Mouse (Mus musculus) left cerebral cortex, postnatal 10 days (tissue): ENCODE measurements at regions not wholly inside any gene's neighbourhood (a gene's known extent, or its start where the extent isn't known, plus 50 kb on each side); places are given as distances from the start of the nearest gene placed in this dataset.

Experiments
- DNase-seq, 2 experiments: peaks; one replicate each; pipeline ENCODE4 v3.0.0; 2021 to 2022; ENCODE audit warnings: low spot score in 2 of 2, mixed read lengths in 1 of 2; ENCODE audit errors: extremely low spot score in 1 of 2
- intact Hi-C: fragments of 180-260 bp; cut with DNase I; formaldehyde crosslinking; loops from one replicate; pipeline ENCODE4 v1.15.1; 2025

DNA sequence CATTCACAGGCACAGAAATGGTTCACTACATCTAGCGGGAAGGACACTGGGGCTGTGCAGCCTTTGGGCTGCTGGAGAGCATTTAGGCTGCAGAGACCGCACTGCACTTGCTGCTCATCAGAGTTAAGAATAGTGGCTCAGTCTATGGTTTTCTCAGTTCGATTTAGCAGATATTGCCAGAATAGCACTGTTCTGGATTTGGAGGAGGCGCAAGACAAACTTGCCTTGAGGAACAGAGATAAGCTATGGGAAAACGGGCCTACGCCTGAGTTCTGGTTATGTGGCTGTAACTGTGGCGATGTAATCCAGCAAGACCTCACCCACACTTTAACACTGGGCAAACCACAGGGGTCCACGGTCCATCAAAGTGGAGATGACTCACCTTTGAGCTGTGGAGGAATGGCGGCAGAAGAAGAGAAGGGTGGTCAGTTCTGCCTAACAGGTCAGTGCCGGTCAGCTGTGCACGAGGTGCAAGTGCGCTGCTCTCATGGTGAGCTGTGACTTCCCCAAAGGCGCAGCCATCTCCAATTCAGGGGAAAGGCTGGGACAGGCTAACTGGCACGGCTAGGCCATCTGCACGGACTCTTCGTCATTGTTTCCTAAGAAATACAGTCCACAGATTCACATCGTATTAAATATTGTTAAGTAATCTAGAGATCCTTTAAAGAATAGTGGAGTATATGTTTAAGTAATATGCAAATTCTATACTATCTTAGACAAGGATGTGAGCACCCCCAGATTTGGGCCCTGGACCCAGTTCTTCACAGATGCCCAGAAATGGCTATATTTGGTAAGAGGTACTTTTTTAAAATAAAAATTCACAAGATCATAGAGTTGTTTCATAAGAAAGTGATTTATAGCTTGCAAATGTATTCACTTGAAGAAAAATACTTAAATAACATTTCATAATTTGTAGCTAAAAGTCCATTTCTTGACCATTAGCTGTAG, 118.7 kb upstream of the Sgk1 start:
- intact Hi-C loops, result loop anchor here (10.0 kb wide), 1 partner anchor 298 kb away; no protein-coding TSS in a partner anchor
- DNase-seq, result no peak

DNA sequence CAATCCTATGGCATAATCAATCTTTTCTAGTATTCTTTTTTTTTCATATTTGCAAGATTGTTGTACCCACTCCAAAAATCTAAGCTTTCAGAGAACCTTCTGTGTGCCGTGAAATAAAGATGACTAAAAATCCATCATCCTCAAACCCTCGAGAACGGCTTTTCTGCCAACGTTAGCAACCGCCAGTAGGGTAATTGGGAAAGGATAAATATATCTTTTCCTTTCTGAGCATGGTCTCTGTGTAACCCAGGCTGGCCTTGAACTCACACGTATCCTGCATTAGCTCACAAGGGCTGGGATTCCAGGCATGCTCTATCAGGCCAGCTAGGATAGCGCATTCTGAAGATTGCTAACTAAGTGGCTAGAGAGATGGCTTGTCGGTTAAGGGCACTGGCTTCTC, 117.9 kb upstream of the Sgk1 start:
- intact Hi-C loops, result loop anchor here (10.0 kb wide), 1 partner anchor 299 kb away; no protein-coding TSS in a partner anchor
- peak in 1 of 2 experiments; percentile 33 for DNase-seq

- intact Hi-C loops, result loop anchor here (10.0 kb wide), 1 partner anchor 300 kb away; no protein-coding TSS in a partner anchor
These were observed 117.1 kb upstream of the Sgk1 start for GRCm38 (mm10) chr10:21764891-21765290.

DNA sequence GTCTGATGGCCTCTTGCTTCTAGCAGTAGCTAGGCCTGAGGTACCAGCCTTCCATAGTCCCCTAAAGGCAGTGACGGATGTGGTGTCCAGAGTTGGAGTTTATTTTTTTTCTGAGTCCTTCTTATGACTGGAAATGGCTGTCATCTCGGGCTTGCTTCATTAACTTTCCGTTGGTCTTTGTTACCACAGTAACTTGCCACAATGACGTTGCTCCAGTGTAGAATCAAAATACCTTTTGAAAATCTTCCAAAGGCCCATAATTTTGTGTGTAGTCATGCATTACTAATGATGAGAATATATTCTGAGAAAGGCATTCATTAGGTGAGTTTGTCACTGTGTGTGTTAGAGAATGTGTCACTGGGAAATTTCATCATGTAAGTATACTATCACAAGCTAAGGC, 108.4 kb upstream of the Sgk1 start:
- intact Hi-C loops, result no loop called here
- DNase-seq, result no peak

More at GRCm38 (mm10) chr10:21764891-21765290, 117.1 kb upstream of the Sgk1 start:
- DNase-seq, result no peak

DNA sequence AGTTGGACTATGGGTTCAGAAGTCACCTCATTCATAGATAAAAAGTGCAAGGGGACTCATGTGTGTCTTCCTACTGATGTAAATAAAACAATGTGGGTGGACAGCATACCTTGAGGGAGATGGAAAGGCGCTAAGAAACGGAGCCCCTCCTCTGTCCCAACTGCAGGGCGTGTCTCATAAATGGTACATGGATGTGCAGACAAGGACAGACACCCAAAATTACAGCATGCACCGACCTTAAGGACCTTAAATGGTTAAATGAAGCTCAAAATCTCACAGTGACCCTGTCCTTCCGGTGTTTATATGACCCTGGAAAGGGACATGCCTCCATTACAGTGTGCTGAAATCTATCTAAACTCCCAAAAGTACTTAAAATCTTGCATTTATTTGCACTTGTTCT, 106.5 kb upstream of the Sgk1 start:
- no peak for DNase-seq
- intact Hi-C loops, result loop anchor here (5.0 kb wide), 1 partner anchor 217 kb away; no protein-coding TSS in a partner anchor

DNA sequence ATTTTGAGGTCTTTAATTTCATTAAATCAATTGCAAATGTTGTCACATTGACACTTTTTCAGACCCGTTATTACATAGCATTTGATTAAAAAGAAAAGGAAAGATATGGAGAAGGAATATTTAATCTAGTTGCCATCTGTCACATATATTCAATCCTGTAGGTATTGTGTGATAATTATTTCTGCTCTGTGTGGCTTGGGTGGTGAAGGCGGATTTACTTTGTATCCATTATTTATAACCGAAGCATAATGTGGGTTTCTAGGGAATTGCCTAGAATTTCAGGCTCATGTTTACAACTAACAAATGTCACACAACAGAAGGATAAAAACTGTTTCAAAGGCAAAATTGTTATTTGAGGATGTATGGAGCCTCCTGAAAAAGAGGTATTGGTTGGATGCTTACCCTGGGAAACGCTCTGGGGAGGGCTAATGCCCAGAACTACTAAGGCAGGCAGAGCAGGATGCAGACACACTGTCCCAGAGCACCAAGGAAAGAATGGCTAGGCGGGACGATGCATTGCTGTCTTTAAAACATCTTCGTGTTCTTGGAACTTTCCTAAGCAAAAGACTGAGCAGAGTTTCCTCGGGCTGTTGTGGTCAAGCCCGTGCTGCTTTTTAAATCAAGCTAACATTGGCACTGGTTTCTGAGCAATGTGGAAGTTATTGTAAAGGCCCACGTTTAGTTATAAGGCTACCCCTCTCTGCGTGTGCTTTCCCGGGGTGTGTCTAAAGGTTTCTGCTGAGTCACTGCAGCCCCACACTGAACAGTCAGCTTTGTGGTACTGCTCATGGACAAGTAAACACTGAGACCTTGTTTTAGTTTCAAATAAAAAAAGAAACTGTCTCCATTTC, 105.8 kb upstream of the Sgk1 start:
- intact Hi-C loops, result loop anchor here (5.0 kb wide), 1 partner anchor 216 kb away; no protein-coding TSS in a partner anchor
- no peak for DNase-seq

GRCm38 (mm10) chr10:21776762-21777080, 105.3 kb upstream of the Sgk1 start:
- no peak for DNase-seq
- intact Hi-C loops, result loop anchor here (5.0 kb wide), 1 partner anchor 216 kb away; no protein-coding TSS in a partner anchor

DNA sequence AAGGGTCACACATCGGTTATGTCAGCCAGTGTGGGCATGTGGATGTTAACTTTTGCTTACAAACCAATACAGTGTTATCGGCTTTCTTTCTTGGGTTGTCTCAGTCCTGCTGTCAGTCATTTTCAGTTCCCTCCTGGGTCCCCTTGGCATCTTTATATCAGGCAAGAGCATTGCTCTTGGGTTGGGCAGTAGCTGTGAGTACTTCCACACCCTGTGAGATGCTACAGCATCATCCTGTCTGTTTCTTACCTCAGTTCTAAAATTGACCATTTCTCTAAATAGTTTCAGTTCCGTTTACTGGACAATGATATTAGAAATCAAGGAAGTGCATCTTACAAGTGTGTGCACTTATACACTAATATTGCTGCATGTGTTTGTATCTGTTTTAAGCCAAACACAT, 104.9 kb upstream of the Sgk1 start:
- intact Hi-C loops, result loop anchor here (5.0 kb wide), 1 partner anchor 215 kb away; no protein-coding TSS in a partner anchor
- DNase-seq, result no peak

GRCm38 (mm10) chr10:21783478-21783877, 98.5 kb upstream of the Sgk1 start:
- intact Hi-C loops, result no loop called here
- no peak for DNase-seq

DNA sequence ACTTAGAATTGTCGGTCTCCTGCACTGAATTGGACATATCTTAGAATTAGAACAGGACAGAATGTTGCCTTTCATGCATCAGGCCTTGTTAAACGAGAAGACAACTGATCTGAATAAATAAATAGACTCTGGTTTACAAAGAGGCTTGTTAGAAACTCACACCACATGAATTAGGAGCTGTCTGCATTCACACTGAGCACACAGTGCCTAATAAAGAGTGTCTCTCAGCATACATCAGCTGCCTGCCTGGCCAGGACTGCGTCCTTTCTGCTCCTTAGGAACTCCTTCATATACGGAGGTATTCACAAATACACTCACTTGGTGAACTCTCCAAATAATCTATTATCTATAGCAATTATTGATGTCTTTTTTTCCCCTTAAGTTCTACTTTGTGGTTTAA, 96.9 kb upstream of the Sgk1 start:
- DNase-seq, result no peak

DNA sequence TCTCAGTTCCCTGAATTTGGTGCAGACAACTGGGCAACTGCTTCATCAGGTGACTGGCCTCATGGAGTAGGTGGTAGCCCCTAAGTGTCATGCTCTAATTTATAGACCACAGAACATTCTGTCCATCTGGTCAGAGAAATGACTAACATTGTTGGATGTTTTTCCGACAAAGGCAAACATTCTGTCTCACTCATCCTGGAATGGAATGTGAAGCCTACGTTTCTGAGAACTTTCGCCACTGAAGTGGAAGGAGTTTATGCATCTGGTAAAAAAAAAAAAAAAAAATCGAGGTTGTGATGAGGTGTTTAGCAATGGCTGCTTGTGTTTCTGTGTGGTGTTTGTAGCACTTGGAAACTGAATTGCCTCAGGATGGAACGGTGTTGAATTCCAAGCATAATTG, 96.2 kb upstream of the Sgk1 start:
- intact Hi-C loops, result no loop called here
- no peak for DNase-seq

More for the DNA sequence above, 96.9 kb upstream of the Sgk1 start:
- intact Hi-C loops, result no loop called here

- intact Hi-C loops, result loop anchor here (5.0 kb wide), 1 partner anchor 92 kb away; the partner anchor contains the start of gene Sgk1
- no peak for DNase-seq
These were observed 92.0 kb upstream of the Sgk1 start for GRCm38 (mm10) chr10:21789847-21790530.

GRCm38 (mm10) chr10:21790991-21791390, 91.0 kb upstream of the Sgk1 start:
- DNase-seq, result no peak
- intact Hi-C loops, result loop anchor here (5.0 kb wide), 1 partner anchor 91 kb away; the partner anchor contains the start of gene Sgk1

GRCm38 (mm10) chr10:21792431-21792830, 89.6 kb upstream of the Sgk1 start:
- DNase-seq, result peak in 1 of 2 experiments; percentile 37
- intact Hi-C loops, result loop anchor here (5.0 kb wide), 1 partner anchor 90 kb away; the partner anchor contains the start of gene Sgk1

DNA sequence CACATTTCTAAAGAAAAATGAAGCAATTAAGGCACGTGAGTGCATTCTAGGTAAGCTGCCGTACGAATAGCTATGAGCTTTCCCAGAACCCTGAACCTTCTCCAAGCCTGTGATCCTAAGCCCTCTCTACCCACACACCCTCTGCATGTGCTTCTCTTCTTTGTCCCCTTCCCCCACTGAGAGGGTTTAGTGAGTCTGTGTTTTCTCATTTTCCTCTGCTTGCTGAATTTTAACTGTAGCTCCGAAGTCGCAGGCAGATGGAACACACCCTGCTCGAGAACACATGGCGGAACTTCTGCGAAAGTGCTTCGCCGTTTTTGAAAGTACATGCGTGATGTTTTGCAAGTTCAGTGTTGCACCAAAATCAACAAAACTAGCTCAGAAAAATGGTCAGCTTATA, 88.3 kb upstream of the Sgk1 start:
- peak in 1 of 2 experiments; percentile 56 for DNase-seq
- intact Hi-C loops, result loop anchor here (5.0 kb wide), 1 partner anchor 89 kb away; the partner anchor contains the start of gene Sgk1

DNA sequence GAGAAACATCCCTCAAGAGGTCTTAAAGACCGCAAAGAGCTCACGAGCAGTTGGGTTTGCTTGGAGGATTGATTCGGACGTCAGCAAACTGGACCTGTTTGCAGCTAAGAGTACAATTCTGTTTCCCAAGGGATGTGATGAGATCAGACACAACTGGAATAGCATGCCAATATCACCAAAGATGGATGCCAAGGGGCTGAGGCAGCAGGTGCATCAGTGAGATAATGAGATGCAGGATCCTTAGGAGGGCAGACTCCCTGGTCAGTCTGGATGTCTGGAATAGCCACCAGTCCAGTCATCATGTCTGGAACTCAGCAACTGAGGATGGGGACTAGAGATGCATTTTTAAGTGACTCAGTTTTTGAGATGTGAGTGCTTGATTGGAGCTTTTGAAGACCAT, 85.6 kb upstream of the Sgk1 start:
- intact Hi-C loops, result no loop called here
- DNase-seq, result no peak

DNA sequence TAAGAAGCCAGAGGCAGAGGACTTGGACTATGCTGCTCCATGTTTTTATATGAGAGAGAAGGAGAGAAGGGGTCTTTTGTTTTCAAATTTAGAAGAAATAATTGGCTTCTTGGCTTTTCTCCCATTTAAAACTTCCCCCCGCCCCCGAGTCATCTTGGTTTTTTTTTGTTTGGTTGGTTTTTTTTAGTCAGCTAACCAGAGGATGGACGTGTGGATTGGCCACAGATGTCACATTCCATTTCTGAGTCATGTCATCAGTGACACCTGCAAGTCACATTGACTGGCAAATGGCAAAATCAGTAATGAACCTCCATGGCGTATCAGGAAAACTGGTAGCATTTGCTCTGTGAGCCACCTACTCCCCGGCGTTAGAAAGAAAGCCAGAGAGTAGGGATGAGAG, 83.9 kb upstream of the Sgk1 start:
- no peak for DNase-seq
- intact Hi-C loops, result no loop called here

DNA sequence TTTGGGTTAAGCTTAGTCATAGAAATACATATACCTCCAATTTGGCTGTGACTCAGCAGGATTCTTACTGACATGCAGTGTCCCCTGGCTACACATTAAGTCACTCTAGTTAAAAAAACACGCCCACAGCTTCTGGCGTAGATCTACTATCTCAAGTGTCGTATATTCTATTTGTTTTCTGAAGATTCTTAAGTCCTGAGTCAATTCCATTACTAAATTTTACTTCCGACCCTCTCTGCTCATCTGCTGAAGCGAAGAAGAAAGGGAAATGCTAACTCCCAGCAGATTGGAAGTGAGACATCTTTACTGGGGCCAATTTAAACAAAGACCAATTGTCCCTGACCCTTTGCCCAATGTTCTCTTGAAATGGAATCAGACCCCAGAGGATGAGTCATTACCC, 80.4 kb upstream of the Sgk1 start:
- no peak for DNase-seq
- intact Hi-C loops, result no loop called here

DNA sequence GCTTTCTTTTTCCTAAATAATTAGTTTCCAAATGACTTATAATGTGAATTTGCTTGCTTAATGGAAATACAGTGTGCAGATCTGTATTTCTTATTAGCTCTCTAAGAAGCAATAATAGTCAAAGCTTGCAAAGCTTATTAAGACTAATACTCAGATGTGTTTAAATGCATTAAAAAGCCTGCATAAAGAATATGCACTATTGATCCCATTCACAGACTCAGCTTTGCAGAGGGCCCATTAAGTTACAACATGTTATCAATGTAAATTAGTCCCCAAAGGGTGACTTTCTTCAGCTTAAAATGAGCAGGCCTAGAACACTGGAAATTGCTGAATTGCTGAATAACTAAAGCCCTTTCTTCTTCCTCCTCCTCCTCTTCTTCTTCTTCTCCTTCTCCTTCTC, 78.8 kb upstream of the Sgk1 start:
- no peak for DNase-seq
- intact Hi-C loops, result no loop called here
